Mouse (Mus musculus) heart, adult 2 months (tissue): ENCODE results near the gene Ccdc9b.

ENCODE experiments used
- CTCF ChIP-seq: fragments of 200-600 bp; IDR thresholded peaks from 2 replicates; pipeline ENCODE4 v1.8.1; 2022; ENCODE audit warnings: antibody characterized with exemption, mild to moderate bottlenecking, moderate library complexity
- EP300 ChIP-seq: fragments of 200-500 bp; IDR thresholded peaks from 2 replicates; pipeline ENCODE4 v1.6.1; 2011; ENCODE audit warnings: low read depth, low read length, control low read depth; ENCODE audit not compliant: insufficient read depth
- POLR2A ChIP-seq: fragments of 200-500 bp; IDR thresholded peaks from 2 replicates; pipeline ENCODE4 v1.6.1; 2011; ENCODE audit warnings: mild to moderate bottlenecking, low read depth, low read length, control low read depth; ENCODE audit not compliant: insufficient read depth

DNA sequence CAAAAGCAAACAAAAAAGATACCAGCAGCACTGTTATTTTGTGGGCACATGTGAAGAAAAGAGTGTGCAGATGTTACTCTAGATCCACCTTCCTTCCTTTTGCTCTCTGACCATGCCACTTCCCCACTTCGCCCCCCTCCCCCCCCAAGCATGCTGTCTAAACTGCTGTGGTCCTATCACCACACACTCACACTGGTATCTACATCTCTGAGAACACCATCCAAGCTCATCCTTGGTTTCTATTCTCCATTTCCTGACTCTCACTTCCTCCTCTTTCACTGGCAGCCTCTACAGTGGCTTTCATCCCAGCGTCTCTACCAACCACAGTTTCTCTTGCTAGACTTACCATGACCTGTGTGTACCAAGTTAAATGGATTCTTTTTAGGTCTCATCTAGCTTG is 42.0 kb upstream of the Ccdc9b start:
- no peak for TF ChIP-seq CTCF
- TF ChIP-seq EP300 = no peak
- no peak for TF ChIP-seq POLR2A
